Mouse (Mus musculus) heart, adult 2 months (tissue): Measurements from ENCODE around the gene Catsperz.

ENCODE experiments used
- CTCF ChIP-seq: fragments of 200-600 bp; IDR thresholded peaks from 2 replicates; pipeline ENCODE4 v1.8.1; 2022; ENCODE audit warnings: antibody characterized with exemption, mild to moderate bottlenecking, moderate library complexity
- EP300 ChIP-seq: fragments of 200-500 bp; IDR thresholded peaks from 2 replicates; pipeline ENCODE4 v1.6.1; 2011; ENCODE audit warnings: low read depth, low read length, control low read depth; ENCODE audit not compliant: insufficient read depth
- POLR2A ChIP-seq: fragments of 200-500 bp; IDR thresholded peaks from 2 replicates; pipeline ENCODE4 v1.6.1; 2011; ENCODE audit warnings: mild to moderate bottlenecking, low read depth, low read length, control low read depth; ENCODE audit not compliant: insufficient read depth

DNA sequence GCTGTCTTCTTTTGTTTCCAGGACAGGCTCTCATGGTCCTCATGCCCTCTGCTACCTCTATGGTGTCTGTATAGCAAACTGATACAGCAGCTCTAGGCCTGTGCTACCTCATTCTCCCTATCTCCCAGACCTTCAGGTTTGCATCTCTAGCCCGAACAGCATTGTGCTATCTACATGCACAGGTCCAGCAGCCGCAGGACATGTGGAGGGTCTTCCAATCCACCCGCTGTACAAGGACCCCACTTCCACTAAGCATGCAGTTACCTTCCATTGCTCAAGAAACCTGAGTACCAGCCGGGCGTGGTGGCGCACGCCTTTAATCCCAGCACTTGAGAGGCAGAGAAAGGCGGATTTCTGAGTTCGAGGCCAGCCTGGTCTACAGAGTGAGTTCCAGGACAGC lies 10.6 kb downstream of the Catsperz start:
- TF ChIP-seq POLR2A (no peak), EP300 (no peak), CTCF (no peak)
